Mouse (Mus musculus) lung, postnatal 4 days (tissue): Measurements from ENCODE around the gene Odf3.
A peak's percentile ranks its signal among the peaks of the same experiment; 100 is the strongest.

Source experiments
- DNase-seq, 2 experiments: peaks; one replicate each; pipeline ENCODE4 v3.0.0; 2021

Odf3 gene

GRCm38 (mm10) chr7:140844905-140845665, 2.5 kb upstream of the Odf3 start, which contains the start of gene Scgb1c1:
Gene Scgb1c1 (plus strand): TSS chr7:140845547.
- DNase-seq = peak; percentile 90 to 93

GRCm38 (mm10) chr7:140845683-140846082, 1.9 kb upstream of the Odf3 start:
- no peak for DNase-seq

GRCm38 (mm10) chr7:140846676-140847075, 929 bp upstream of the Odf3 start:
- no peak for DNase-seq

GRCm38 (mm10) chr7:140848591-140848990, 986 bp downstream of the Odf3 start:
- no peak for DNase-seq

GRCm38 (mm10) chr7:140851916-140852315, 4.3 kb downstream of the Odf3 start:
- no peak for DNase-seq

GRCm38 (mm10) chr7:140853386-140853785, 5.8 kb downstream of the Odf3 start:
- no peak for DNase-seq

GRCm38 (mm10) chr7:140854483-140854882, 6.9 kb downstream of the Odf3 start:
- no peak for DNase-seq

GRCm38 (mm10) chr7:140855181-140855580, 7.6 kb downstream of the Odf3 start:
- no peak for DNase-seq

- peak; percentile 88 to 92 for DNase-seq
Observed at GRCm38 (mm10) chr7:140855860-140856784, 8.5 kb downstream of the Odf3 start, which contains the start of gene Gm45785. Gene Gm45785 (minus strand): TSS chr7:140856331.

GRCm38 (mm10) chr7:140856785-140857549, 9.4 kb downstream of the Odf3 start, which contains the start of gene Ric8a:
Gene Ric8a (plus strand): TSS chr7:140856957.
- peak; percentile 93 to 94 for DNase-seq

GRCm38 (mm10) chr7:140857550-140858505, 10.2 kb downstream of the Odf3 start, which contains the start of gene Bet1l:
Gene Bet1l (minus strand): TSS chr7:140857577.
- DNase-seq = peak in 1 of 2 experiments; percentile 31

GRCm38 (mm10) chr7:140858746-140859145, 11.1 kb downstream of the Odf3 start:
- DNase-seq = peak in 1 of 2 experiments; percentile 12

- DNase-seq = no peak
Observed at GRCm38 (mm10) chr7:140859997-140860396, 12.4 kb downstream of the Odf3 start.

- DNase-seq = no peak
Observed at GRCm38 (mm10) chr7:140860728-140861127, 13.1 kb downstream of the Odf3 start.

- no peak for DNase-seq
Observed at GRCm38 (mm10) chr7:140864761-140865160, 17.2 kb downstream of the Odf3 start.

- no peak for DNase-seq
Observed at GRCm38 (mm10) chr7:140874224-140874623, 26.6 kb downstream of the Odf3 start.

GRCm38 (mm10) chr7:140877364-140877763, 29.8 kb downstream of the Odf3 start:
- DNase-seq = peak in 1 of 2 experiments; percentile 26

GRCm38 (mm10) chr7:140879355-140879754, 31.8 kb downstream of the Odf3 start:
- DNase-seq = no peak

- DNase-seq = no peak
Observed at GRCm38 (mm10) chr7:140880419-140880818, 32.8 kb downstream of the Odf3 start.

GRCm38 (mm10) chr7:140880865-140881515, 33.4 kb downstream of the Odf3 start:
- no peak for DNase-seq
